Mouse (Mus musculus): ENCODE measurements at regions not wholly inside any gene's neighbourhood (a gene's known extent, or its start where the extent isn't known, plus 50 kb on each side); places are given as distances from the start of the nearest gene placed in this dataset.
A peak's percentile ranks its signal among the peaks of the same experiment; 100 is the strongest.

DNA sequence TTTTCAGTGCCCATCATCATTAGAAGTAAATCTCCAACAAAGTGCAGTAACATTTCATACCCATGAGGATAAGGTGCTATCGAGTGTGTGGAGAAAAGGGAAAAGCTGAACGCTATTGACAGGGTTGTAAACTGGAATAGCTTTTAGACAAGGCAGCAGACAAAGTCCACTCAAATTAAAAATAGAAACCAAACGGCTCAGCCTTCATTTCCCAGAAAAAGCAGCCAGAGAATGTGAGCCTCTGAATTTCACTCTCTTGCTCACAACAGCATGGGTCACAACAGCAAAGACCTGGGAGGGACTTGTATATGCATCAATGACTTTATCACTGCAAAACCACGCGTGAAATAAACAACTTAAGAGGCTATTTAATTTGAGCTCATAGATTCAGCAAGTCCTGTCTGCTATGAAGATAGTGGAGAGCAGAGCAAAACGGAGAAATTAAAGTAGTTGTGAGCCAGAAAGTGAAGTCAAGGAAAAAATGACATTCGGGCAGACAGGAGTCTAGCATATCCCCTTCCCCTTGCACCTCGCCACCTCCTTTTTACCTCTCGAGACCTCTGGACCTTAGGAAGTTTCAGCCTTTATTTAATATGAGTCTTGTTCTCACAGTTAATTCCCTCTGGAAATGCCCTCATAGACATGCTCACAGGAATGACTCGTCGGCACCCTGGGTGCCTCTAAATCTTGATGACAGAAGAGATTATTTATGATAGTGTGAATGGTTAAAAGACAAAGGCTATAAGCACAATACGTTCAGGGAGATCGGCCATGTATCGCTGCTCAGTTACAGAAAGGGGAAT is 261.9 kb downstream of the Gm4340 start:
- ATAC-seq (ENCODE audit: low FRiP score, low TSS enrichment), result no peak
- peak overlapping the region; percentile 44; the same call in 1 of the 2 replicates for H3K9ac ChIP-seq (replicated peaks; ENCODE audit: low read length)
- 46% methylated on average over 14 of the region's 14 CpGs for WGBS

GRCm38 (mm10) chr10:104456352-104456725 is 262.5 kb downstream of the Gm4340 start:
- WGBS, result 34% methylated on average over 5 of the region's 5 CpGs
- Histone ChIP-seq H3K4me2 (ENCODE audit: low read length) (peak overlapping the region; percentile 49), H3K9ac (replicated peaks; ENCODE audit: low read length) (peak overlapping the region; percentile 44; the same call in 1 of the 2 replicates), H3K36me3 (ENCODE audit: control insufficient read depth, insufficient read depth, low read length) (no peaks in the 10 kb centered on the region), H3K27ac (replicated peaks; ENCODE audit: low read depth, low read length) (no peak overlapping the region; the same call in 1 of the 2 replicates), H3K9me3 (ENCODE audit: control insufficient read depth, low read length) (no peaks in the 10 kb centered on the region), H3K4me3 (replicated peaks; ENCODE audit: low read depth, low read length) (peak overlapping the region; percentile 22), H3K4me1 (ENCODE audit: control insufficient read depth, insufficient read depth, low read length) (no peaks in the 10 kb centered on the region), H3K27me3 (ENCODE audit: control insufficient read depth, insufficient read depth, low read length) (no peaks in the 10 kb centered on the region)
- ATAC-seq (ENCODE audit: low FRiP score, low TSS enrichment) (no peak), DNase-seq (no peak)

More for the DNA sequence above, 261.9 kb downstream of the Gm4340 start:
- no peaks in the 10 kb centered on the region for H3K4me1 ChIP-seq (ENCODE audit: control insufficient read depth, insufficient read depth, low read length)
- DNase-seq, result peak; percentile 31
- peak overlapping the region; percentile 49 for H3K4me2 ChIP-seq (ENCODE audit: low read length)
- H3K27ac ChIP-seq (replicated peaks; ENCODE audit: low read depth, low read length), result no peak overlapping the region; the same call in 1 of the 2 replicates
- H3K9me3 ChIP-seq (ENCODE audit: control insufficient read depth, low read length), result no peaks in the 10 kb centered on the region
- no peaks in the 10 kb centered on the region for H3K36me3 ChIP-seq (ENCODE audit: control insufficient read depth, insufficient read depth, low read length)
- H3K4me3 ChIP-seq (replicated peaks; ENCODE audit: low read depth, low read length), result peak overlapping the region; percentile 22
- no peaks in the 10 kb centered on the region for H3K27me3 ChIP-seq (ENCODE audit: control insufficient read depth, insufficient read depth, low read length)

DNA sequence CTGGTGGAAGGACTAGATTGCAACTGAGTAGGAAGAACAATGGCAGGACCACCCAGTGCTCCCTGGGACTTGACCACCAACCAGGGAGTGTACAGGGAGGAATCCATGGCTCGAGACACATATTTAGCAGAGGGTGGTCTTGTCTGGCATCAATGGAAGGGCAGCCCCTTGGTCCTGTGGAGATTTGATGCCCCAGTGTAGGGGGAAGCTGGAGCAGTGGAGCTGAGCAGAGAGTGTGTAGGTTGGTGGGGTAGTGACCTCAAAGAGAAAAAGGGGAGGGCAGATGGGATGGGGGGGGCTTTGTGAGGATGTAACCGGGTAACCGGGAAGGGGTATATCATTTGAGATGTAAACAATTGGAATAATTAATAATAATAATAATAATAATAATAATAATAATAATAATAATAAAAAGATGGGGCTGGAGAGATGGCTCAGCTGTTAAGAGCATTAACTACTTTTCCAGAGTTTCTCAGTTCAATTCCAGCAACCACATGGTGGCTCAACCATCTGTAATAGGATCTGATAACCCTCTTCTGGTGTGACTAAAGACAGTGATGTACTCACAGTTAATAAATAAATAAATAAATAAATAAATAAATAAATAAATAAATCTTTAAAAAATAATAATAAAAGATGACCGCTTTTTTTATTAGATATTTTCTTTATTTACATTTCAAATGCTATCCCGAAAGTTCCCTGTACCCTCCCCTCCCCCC is 292.5 kb downstream of the Gm4340 start:
- Histone ChIP-seq H3K4me1 (ENCODE audit: control insufficient read depth, insufficient read depth, low read length) (no peaks in the 10 kb centered on the region), H3K4me2 (ENCODE audit: low read length) (no peak overlapping the region), H3K36me3 (ENCODE audit: control insufficient read depth, insufficient read depth, low read length) (no peaks in the 10 kb centered on the region), H3K9me3 (ENCODE audit: control insufficient read depth, low read length) (no peaks in the 10 kb centered on the region), H3K27me3 (ENCODE audit: control insufficient read depth, insufficient read depth, low read length) (no peaks in the 10 kb centered on the region), H3K9ac (replicated peaks; ENCODE audit: low read length) (no peak overlapping the region), H3K4me3 (replicated peaks; ENCODE audit: low read depth, low read length) (no peak overlapping the region), H3K27ac (replicated peaks; ENCODE audit: low read depth, low read length) (no peak overlapping the region)
- DNase-seq (no peak), ATAC-seq (ENCODE audit: low FRiP score, low TSS enrichment) (no peak)
- whole genome bisulfite sequencing, result 94% methylated on average over 5 of the region's 5 CpGs

DNA sequence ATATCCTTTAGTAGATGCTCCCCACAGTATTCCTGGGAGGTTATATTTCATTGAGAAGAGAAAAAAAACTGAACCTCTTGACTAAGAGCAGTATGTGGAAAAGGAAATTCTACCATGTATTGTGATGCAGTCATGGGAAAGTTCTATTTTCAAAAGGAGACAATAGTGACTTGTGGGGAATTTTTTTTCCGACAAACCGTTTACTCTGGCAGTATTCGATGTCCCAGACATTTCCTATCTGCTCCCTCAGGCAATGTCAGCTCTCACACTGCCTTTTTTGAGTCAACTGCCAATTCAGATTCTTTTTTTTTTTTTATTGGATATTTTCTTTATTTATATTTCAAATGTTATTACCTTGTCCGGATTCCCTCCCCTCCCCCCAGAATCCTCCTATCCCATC is 295.5 kb downstream of the Gm4340 start:
- DNase-seq, result no peak

GRCm38 (mm10) chr10:104490943-104491631 is 297.2 kb downstream of the Gm4340 start:
- Histone ChIP-seq H3K4me1 (ENCODE audit: control insufficient read depth, insufficient read depth, low read length) (no peaks in the 10 kb centered on the region), H3K36me3 (ENCODE audit: control insufficient read depth, insufficient read depth, low read length) (no peaks in the 10 kb centered on the region), H3K4me3 (replicated peaks; ENCODE audit: low read depth, low read length) (no peak overlapping the region), H3K27me3 (ENCODE audit: control insufficient read depth, insufficient read depth, low read length) (no peaks in the 10 kb centered on the region), H3K9me3 (ENCODE audit: control insufficient read depth, low read length) (no peaks in the 10 kb centered on the region), H3K4me2 (ENCODE audit: low read length) (no peak overlapping the region), H3K27ac (replicated peaks; ENCODE audit: low read depth, low read length) (no peak overlapping the region), H3K9ac (replicated peaks; ENCODE audit: low read length) (no peak overlapping the region)
- ATAC-seq (ENCODE audit: low FRiP score, low TSS enrichment) (no peak), DNase-seq (no peak)
- WGBS, result 76% methylated on average over 2 of the region's 2 CpGs

More for the DNA sequence above, 295.5 kb downstream of the Gm4340 start:
- no peak for ATAC-seq (ENCODE audit: low FRiP score, low TSS enrichment)
- Histone ChIP-seq H3K4me3 (replicated peaks; ENCODE audit: low read depth, low read length) (no peak overlapping the region), H3K27ac (replicated peaks; ENCODE audit: low read depth, low read length) (no peak overlapping the region), H3K9me3 (ENCODE audit: control insufficient read depth, low read length) (no peaks in the 10 kb centered on the region), H3K4me2 (ENCODE audit: low read length) (no peak overlapping the region), H3K36me3 (ENCODE audit: control insufficient read depth, insufficient read depth, low read length) (no peaks in the 10 kb centered on the region), H3K27me3 (ENCODE audit: control insufficient read depth, insufficient read depth, low read length) (no peaks in the 10 kb centered on the region), H3K4me1 (ENCODE audit: control insufficient read depth, insufficient read depth, low read length) (no peaks in the 10 kb centered on the region), H3K9ac (replicated peaks; ENCODE audit: low read length) (no peak overlapping the region)
- WGBS, result 80% methylated on average over 4 of the region's 4 CpGs

All from midbrain, embryonic 14.5 days (tissue).